Mouse (Mus musculus): ENCODE results near the gene Tjp1. TPM values are rescaled to one million over a fixed set of nuclear protein-coding genes. Genes with fewer than 3 reads are reported as not detected.

Tjp1 gene
- total and polyA plus RNA-seq, 2 experiments, result 6.4 to 19.1 TPM

DNA sequence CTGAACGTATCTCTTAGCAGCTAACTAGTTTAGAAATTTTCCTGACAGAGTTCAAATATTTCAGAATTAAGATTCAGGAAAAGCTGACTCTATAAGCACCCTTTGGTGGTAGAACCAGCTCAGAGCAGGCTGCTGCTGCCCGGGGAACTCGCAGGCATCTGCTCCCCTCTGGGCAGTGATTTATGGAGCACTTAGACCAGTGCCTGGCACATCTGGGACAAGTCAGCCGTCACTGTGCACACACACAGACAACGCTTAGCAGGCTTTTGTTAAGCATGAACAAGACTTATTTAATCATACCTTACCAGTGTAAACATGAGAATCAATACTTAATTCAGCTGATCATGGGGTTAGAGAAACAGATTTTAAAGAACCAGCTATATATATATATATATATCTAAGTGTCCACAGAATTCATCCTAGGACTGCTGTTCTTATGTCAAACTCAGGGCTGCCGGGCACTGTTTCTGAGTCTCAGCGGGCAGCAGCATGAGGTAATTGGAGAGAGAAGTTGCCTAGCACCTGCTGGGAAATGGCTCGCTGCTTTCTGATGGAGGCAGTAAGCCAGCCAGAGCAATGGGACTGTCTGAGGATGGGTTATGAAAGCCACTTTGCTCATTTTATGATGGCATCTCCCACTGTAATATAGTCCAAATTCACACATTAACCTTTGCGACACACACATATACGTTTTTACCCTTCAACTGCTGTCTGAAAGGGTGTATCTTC is 14.0 kb downstream of the Tjp1 start:
- Histone ChIP-seq H3K27me3 (ENCODE audit: control insufficient read depth, insufficient read depth, low read length) (no peaks in the 10 kb centered on the region), H3K4me3 (ENCODE audit: insufficient read depth, low read depth, low read length) (no peak overlapping the region), H3K36me3 (ENCODE audit: control insufficient read depth, insufficient read depth, low read length) (no peaks in the 10 kb centered on the region), H3K79me2 (ENCODE audit: control insufficient read depth, insufficient read depth, low read length) (no peaks in the 10 kb centered on the region), H3K9ac (ENCODE audit: low read depth, low read length) (no peak overlapping the region), H3K27ac (replicated peaks; ENCODE audit: insufficient read depth, low read depth, low read length) (no peak overlapping the region), H3K4me1 (ENCODE audit: control insufficient read depth, insufficient read depth, low read length) (no peaks in the 10 kb centered on the region)
- TF ChIP-seq CTCF (IDR thresholded peaks at IDR 0.05; ENCODE audit: low read depth, low read length) (no peak), POLR2A (IDR thresholded peaks at IDR 0.05; ENCODE audit: extremely low read depth, insufficient read depth, low read length) (no peak)
- DNase-seq (ENCODE audit: extremely low read depth, low read depth, low spot score), result no peak
- WGBS, result 58% methylated on average over 10 of the region's 10 CpGs

DNA sequence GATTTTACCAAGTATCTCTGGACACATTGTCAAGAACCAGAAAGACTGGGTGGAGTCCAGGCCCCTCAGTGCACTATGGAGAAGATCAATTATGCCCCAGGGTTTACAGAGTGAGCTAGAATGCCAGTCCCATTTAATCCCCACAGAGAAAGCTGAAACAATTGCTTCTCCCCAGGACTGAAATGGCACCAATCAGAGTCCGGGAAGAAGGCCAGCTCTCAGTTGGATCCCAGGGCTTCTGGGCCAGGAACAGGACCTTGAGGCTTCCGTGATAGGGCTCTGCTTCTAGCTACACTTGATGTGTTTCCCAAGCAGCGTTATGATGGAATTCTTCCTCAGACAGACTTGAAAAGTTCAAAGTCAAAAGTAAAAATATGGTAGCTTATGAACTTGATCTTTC is 18.2 kb downstream of the Tjp1 start:
- Histone ChIP-seq H3K27me3 (ENCODE audit: control insufficient read depth, insufficient read depth, low read length) (no peaks in the 10 kb centered on the region), H3K4me3 (ENCODE audit: insufficient read depth, low read depth, low read length) (no peak overlapping the region), H3K79me2 (ENCODE audit: control insufficient read depth, insufficient read depth, low read length) (no peaks in the 10 kb centered on the region), H3K27ac (replicated peaks; ENCODE audit: insufficient read depth, low read depth, low read length) (no peak overlapping the region), H3K36me3 (ENCODE audit: control insufficient read depth, insufficient read depth, low read length) (no peaks in the 10 kb centered on the region), H3K9ac (ENCODE audit: low read depth, low read length) (no peak overlapping the region), H3K4me1 (ENCODE audit: control insufficient read depth, insufficient read depth, low read length) (no peaks in the 10 kb centered on the region)
- TF ChIP-seq POLR2A (IDR thresholded peaks at IDR 0.05; ENCODE audit: extremely low read depth, insufficient read depth, low read length) (no peak), CTCF (IDR thresholded peaks at IDR 0.05; ENCODE audit: low read depth, low read length) (no peak)
- no peak for DNase-seq (ENCODE audit: extremely low read depth, low read depth, low spot score)
- WGBS, result 76% methylated on average over 3 of the region's 3 CpGs

DNA sequence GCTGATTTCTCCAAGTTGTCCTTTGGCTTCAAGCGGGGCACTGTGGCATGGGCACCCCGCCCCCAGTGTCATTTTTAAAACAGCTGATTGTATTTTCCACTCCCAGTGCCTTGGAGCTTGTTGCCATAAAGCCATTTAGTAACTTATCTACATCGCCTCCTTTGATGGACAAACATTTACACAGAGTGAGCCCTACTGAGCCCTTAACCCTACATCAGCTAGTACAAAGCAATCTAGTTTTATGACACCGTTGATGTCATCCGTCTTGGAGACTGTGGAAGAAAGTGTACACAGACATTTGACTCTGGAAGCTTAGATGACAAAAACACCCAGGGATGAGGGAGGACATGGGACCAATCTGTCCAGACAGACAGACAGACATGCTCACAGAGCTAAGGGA is 20.2 kb downstream of the Tjp1 start:
- DNase-seq (ENCODE audit: extremely low read depth, low read depth, low spot score), result no peak
- no peak for TF ChIP-seq POLR2A (IDR thresholded peaks at IDR 0.05; ENCODE audit: extremely low read depth, insufficient read depth, low read length)
- TF ChIP-seq CTCF (IDR thresholded peaks at IDR 0.05; ENCODE audit: low read depth, low read length), result no peak
- Histone ChIP-seq H3K36me3 (ENCODE audit: control insufficient read depth, insufficient read depth, low read length) (no peaks in the 10 kb centered on the region), H3K4me1 (ENCODE audit: control insufficient read depth, insufficient read depth, low read length) (no peaks in the 10 kb centered on the region), H3K27ac (replicated peaks; ENCODE audit: insufficient read depth, low read depth, low read length) (no peak overlapping the region), H3K79me2 (ENCODE audit: control insufficient read depth, insufficient read depth, low read length) (no peaks in the 10 kb centered on the region), H3K9ac (ENCODE audit: low read depth, low read length) (no peak overlapping the region), H3K27me3 (ENCODE audit: control insufficient read depth, insufficient read depth, low read length) (no peaks in the 10 kb centered on the region), H3K4me3 (ENCODE audit: insufficient read depth, low read depth, low read length) (no peak overlapping the region)
- 76% methylated on average over 5 of the region's 5 CpGs for WGBS

GRCm38 (mm10) chr7:65502486-65503322 is 24.9 kb downstream of the Tjp1 start:
- no peaks in the 10 kb centered on the region for H3K79me2 ChIP-seq (ENCODE audit: control insufficient read depth, insufficient read depth, low read length)
- H3K9ac ChIP-seq (ENCODE audit: low read depth, low read length), result no peak overlapping the region
- H3K4me3 ChIP-seq (ENCODE audit: insufficient read depth, low read depth, low read length), result no peak overlapping the region
- H3K36me3 ChIP-seq (ENCODE audit: control insufficient read depth, insufficient read depth, low read length), result no peaks in the 10 kb centered on the region
- DNase-seq (ENCODE audit: extremely low read depth, low read depth, low spot score), result no peak
- TF ChIP-seq CTCF (IDR thresholded peaks at IDR 0.05; ENCODE audit: low read depth, low read length) (no peak), POLR2A (IDR thresholded peaks at IDR 0.05; ENCODE audit: extremely low read depth, insufficient read depth, low read length) (no peak)
- 85% methylated on average over 10 of the region's 10 CpGs for WGBS
- H3K27me3 ChIP-seq (ENCODE audit: control insufficient read depth, insufficient read depth, low read length), result no peaks in the 10 kb centered on the region
- no peak overlapping the region for H3K27ac ChIP-seq (replicated peaks; ENCODE audit: insufficient read depth, low read depth, low read length)
- no peaks in the 10 kb centered on the region for H3K4me1 ChIP-seq (ENCODE audit: control insufficient read depth, insufficient read depth, low read length)

- Histone ChIP-seq H3K9ac (ENCODE audit: low read depth, low read length) (no peak overlapping the region), H3K4me1 (ENCODE audit: control insufficient read depth, insufficient read depth, low read length) (no peaks in the 10 kb centered on the region), H3K36me3 (ENCODE audit: control insufficient read depth, insufficient read depth, low read length) (no peaks in the 10 kb centered on the region), H3K79me2 (ENCODE audit: control insufficient read depth, insufficient read depth, low read length) (no peaks in the 10 kb centered on the region), H3K4me3 (ENCODE audit: insufficient read depth, low read depth, low read length) (no peak overlapping the region), H3K27me3 (ENCODE audit: control insufficient read depth, insufficient read depth, low read length) (no peaks in the 10 kb centered on the region), H3K27ac (replicated peaks; ENCODE audit: insufficient read depth, low read depth, low read length) (no peak overlapping the region)
- TF ChIP-seq CTCF (IDR thresholded peaks at IDR 0.05; ENCODE audit: low read depth, low read length) (no peak), POLR2A (IDR thresholded peaks at IDR 0.05; ENCODE audit: extremely low read depth, insufficient read depth, low read length) (no peak)
- WGBS, result 59% methylated on average over 7 of the region's 7 CpGs
- DNase-seq (ENCODE audit: extremely low read depth, low read depth, low spot score), result no peak
Measured at GRCm38 (mm10) chr7:65500746-65501145, 26.8 kb downstream of the Tjp1 start.

All from liver, adult 2 months (tissue).